Mouse (Mus musculus): ENCODE results near the gene Wnk2. TPM values are rescaled to one million over a fixed set of nuclear protein-coding genes. Genes with fewer than 3 reads are reported as not detected.

The Wnk2 gene
- polyA plus RNA-seq, 1 experiment: not detected

GRCm38 (mm10) chr13:49013206-49013794 lies 134.5 kb downstream of the Wnk2 start:
- Histone ChIP-seq H3K79me2 (ENCODE audit: control insufficient read depth, insufficient read depth) (no peaks in the 10 kb centered on the region), H3K4me2 (ENCODE audit: low read depth) (no peak overlapping the region), H3K27me3 (ENCODE audit: control insufficient read depth, insufficient read depth, insufficient read length) (peaks cover 7% of the 10 kb centered on the region), H3ac (ENCODE audit: control insufficient read depth, insufficient read length) (no peak overlapping the region), H3K36me3 (ENCODE audit: control insufficient read depth, insufficient read depth) (no peaks in the 10 kb centered on the region), H3K4me3 (no peak overlapping the region)
- TF ChIP-seq E2F4 (IDR thresholded peaks at IDR 0.05; ENCODE audit: insufficient read depth): no peak
- TF ChIP-seq MYOD1 (IDR thresholded peaks at IDR 0.05; ENCODE audit: control insufficient read depth in 1 of 3, insufficient read length in 2 of 3, low read depth in 2 of 3): peak in 1 of 3 experiments; percentile 20
- TF ChIP-seq USF1 (IDR thresholded peaks at IDR 0.05; ENCODE audit: low read depth): no peak

DNA sequence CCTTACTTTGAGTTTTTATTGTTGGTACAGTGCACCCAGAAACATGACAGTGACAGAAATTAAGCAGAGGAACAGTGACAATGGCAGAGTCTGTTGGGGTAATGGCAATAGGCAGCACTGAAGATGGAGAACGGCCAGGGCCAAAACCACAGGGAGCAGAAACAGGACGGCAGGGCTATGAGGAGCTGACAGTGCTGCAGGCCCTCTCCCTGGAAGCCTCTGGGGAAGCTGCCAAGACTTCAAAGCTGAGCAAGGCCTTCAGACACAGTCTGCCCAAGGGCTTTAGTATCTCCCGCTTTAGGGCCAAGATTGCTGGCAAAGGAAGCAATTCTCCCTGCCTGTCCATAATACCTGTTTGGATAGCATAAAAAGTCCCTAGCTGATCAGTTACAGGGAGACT lies 146.1 kb downstream of the Wnk2 start:
- Histone ChIP-seq H3K4me3 (no peak overlapping the region), H3K27me3 (ENCODE audit: control insufficient read depth, insufficient read depth, insufficient read length) (peaks cover 6% of the 10 kb centered on the region), H3K4me2 (ENCODE audit: low read depth) (no peak overlapping the region), H3ac (ENCODE audit: control insufficient read depth, insufficient read length) (no peak overlapping the region), H3K79me2 (ENCODE audit: control insufficient read depth, insufficient read depth) (no peaks in the 10 kb centered on the region), H3K36me3 (ENCODE audit: control insufficient read depth, insufficient read depth) (no peaks in the 10 kb centered on the region)
- TF ChIP-seq E2F4 (IDR thresholded peaks at IDR 0.05; ENCODE audit: insufficient read depth): no peak
- TF ChIP-seq MAX (IDR thresholded peaks at IDR 0.05; ENCODE audit: low read depth): no peak
- no peak for TF ChIP-seq POLR2AphosphoS2 (IDR thresholded peaks at IDR 0.05; ENCODE audit: insufficient read length, low read depth)
- TF ChIP-seq MYOD1 (IDR thresholded peaks at IDR 0.05; ENCODE audit: control insufficient read depth in 1 of 3, insufficient read length in 2 of 3, low read depth in 2 of 3): no peak
- TF ChIP-seq REST (IDR thresholded peaks at IDR 0.05; ENCODE audit: insufficient read depth, insufficient read length): no peak
- TF ChIP-seq TCF3 (IDR thresholded peaks at IDR 0.05; ENCODE audit: insufficient read length, low read depth): no peak
- TF ChIP-seq CEBPB (IDR thresholded peaks at IDR 0.05; ENCODE audit: insufficient read depth, poor library complexity, severe bottlenecking): no peak
- TF ChIP-seq MYOG (IDR thresholded peaks at IDR 0.05; ENCODE audit: control insufficient read depth in 1 of 3, insufficient read depth in 1 of 3, insufficient read length in 2 of 3, low read depth in 2 of 3): no peak
- no peak for TF ChIP-seq USF1 (IDR thresholded peaks at IDR 0.05; ENCODE audit: low read depth)

DNA sequence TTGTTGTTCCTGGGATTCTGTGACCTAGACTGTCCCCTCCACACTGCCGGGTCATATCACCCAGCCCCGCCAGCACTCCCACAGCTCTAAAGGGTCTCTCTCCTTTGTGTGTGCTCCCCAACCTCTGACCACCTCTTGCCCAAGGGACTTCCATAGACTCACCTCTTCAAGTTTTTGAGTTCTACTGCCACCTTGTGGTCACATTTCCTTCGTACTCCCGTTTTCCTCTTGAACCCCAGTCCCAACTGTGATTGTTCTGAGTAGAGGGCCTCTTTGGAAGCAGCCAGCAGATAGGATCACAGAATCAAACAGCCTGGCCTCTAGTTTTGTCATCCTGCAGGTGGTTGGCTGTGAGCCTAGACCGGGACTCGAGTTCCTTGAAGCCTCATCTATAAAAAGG lies 149.2 kb downstream of the Wnk2 start:
- TF ChIP-seq POLR2A (IDR thresholded peaks at IDR 0.05; ENCODE audit: insufficient read length, low read depth) (no peak), TCF3 (IDR thresholded peaks at IDR 0.05; ENCODE audit: insufficient read length, low read depth) (no peak), MYOD1 (IDR thresholded peaks at IDR 0.05; ENCODE audit: control insufficient read depth in 1 of 3, insufficient read length in 2 of 3, low read depth in 2 of 3) (no peak)
- H3K36me3 ChIP-seq (ENCODE audit: control insufficient read depth, insufficient read depth): no peaks in the 10 kb centered on the region
- H3K79me2 ChIP-seq (ENCODE audit: control insufficient read depth, insufficient read depth): no peaks in the 10 kb centered on the region
- H3K4me2 ChIP-seq (ENCODE audit: low read depth): no peak overlapping the region
- H3K4me3 ChIP-seq: no peak overlapping the region
- H3K27me3 ChIP-seq (ENCODE audit: control insufficient read depth, insufficient read depth, insufficient read length): peaks cover 6% of the 10 kb centered on the region
- H3ac ChIP-seq (ENCODE audit: control insufficient read depth, insufficient read length): no peak overlapping the region

DNA sequence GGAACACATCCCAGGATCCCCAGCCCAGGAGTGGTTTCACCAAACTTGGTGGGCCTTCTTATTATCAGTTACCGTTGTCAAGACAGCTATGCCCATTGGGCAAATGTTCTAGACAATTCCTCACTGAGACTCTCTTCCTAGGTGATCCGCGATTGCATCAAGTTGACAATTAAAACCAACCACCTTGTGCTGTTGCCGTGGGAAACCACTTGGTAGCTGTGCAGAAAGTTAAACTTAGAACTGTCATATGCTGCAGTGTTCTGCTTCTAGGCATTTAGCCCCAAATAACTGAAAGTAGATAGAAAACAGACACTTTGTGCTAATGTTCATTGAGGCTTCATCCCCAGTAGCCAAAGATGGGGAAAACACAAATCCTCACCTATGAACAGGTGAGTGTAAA lies 151.1 kb downstream of the Wnk2 start:
- no peaks in the 10 kb centered on the region for H3K27me3 ChIP-seq (ENCODE audit: control insufficient read depth, insufficient read depth, insufficient read length)
- no peak overlapping the region for H3K4me3 ChIP-seq
- H3K36me3 ChIP-seq (ENCODE audit: control insufficient read depth, insufficient read depth): no peaks in the 10 kb centered on the region
- TF ChIP-seq REST (IDR thresholded peaks at IDR 0.05; ENCODE audit: insufficient read depth, insufficient read length) (no peak), TCF12 (IDR thresholded peaks at IDR 0.05; ENCODE audit: insufficient read depth, poor library complexity, severe bottlenecking) (no peak), MAX (IDR thresholded peaks at IDR 0.05; ENCODE audit: low read depth) (no peak), MYOG (IDR thresholded peaks at IDR 0.05; ENCODE audit: control insufficient read depth in 1 of 3, insufficient read depth in 1 of 3, insufficient read length in 2 of 3, low read depth in 2 of 3) (no peak), CEBPB (IDR thresholded peaks at IDR 0.05; ENCODE audit: insufficient read depth, poor library complexity, severe bottlenecking) (no peak), TCF3 (IDR thresholded peaks at IDR 0.05; ENCODE audit: insufficient read length, low read depth) (no peak), POLR2AphosphoS2 (IDR thresholded peaks at IDR 0.05; ENCODE audit: insufficient read length, low read depth) (no peak), MYOD1 (IDR thresholded peaks at IDR 0.05; ENCODE audit: control insufficient read depth in 1 of 3, insufficient read length in 2 of 3, low read depth in 2 of 3) (no peak), SRF (IDR thresholded peaks at IDR 0.05; ENCODE audit: control insufficient read depth, insufficient read length, low read depth) (no peak), E2F4 (IDR thresholded peaks at IDR 0.05; ENCODE audit: insufficient read depth) (no peak), POLR2A (IDR thresholded peaks at IDR 0.05; ENCODE audit: insufficient read length, low read depth) (no peak), USF1 (IDR thresholded peaks at IDR 0.05; ENCODE audit: low read depth) (no peak)
- no peaks in the 10 kb centered on the region for H3K79me2 ChIP-seq (ENCODE audit: control insufficient read depth, insufficient read depth)
- no peak overlapping the region for H3K4me2 ChIP-seq (ENCODE audit: low read depth)
- no peak overlapping the region for H3ac ChIP-seq (ENCODE audit: control insufficient read depth, insufficient read length)

DNA sequence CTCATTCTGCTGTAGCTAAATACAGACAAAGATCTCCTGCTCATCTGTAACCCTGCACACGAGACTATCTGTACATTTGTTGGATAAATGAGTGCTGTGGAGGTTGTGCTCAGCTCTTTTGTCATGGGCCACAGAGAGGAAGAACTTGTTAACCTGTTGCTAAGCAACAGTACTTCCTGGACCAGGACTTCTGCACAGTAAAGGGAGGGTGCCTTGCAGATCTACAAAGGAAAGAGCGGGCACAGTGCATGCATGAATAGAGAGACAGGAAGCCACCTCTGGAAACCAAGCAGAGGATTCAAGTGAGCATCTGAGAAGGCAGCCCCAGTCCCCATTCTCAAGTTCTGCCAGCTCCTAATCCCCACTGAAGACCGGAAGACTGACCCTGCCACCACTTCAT lies 152.9 kb downstream of the Wnk2 start:
- TF ChIP-seq POLR2AphosphoS2 (IDR thresholded peaks at IDR 0.05; ENCODE audit: insufficient read length, low read depth) (no peak), SRF (IDR thresholded peaks at IDR 0.05; ENCODE audit: control insufficient read depth, insufficient read length, low read depth) (no peak), USF1 (IDR thresholded peaks at IDR 0.05; ENCODE audit: low read depth) (no peak), CEBPB (IDR thresholded peaks at IDR 0.05; ENCODE audit: insufficient read depth, poor library complexity, severe bottlenecking) (no peak), MYOD1 (IDR thresholded peaks at IDR 0.05; ENCODE audit: control insufficient read depth in 1 of 3, insufficient read length in 2 of 3, low read depth in 2 of 3) (no peak), TCF12 (IDR thresholded peaks at IDR 0.05; ENCODE audit: insufficient read depth, poor library complexity, severe bottlenecking) (no peak)

More for the DNA sequence above, 152.9 kb downstream of the Wnk2 start:
- no peaks in the 10 kb centered on the region for H3K36me3 ChIP-seq (ENCODE audit: control insufficient read depth, insufficient read depth)
- no peak overlapping the region for H3K4me2 ChIP-seq (ENCODE audit: low read depth)
- H3K79me2 ChIP-seq (ENCODE audit: control insufficient read depth, insufficient read depth): no peaks in the 10 kb centered on the region
- no peak overlapping the region for H3K4me3 ChIP-seq
- no peak overlapping the region for H3ac ChIP-seq (ENCODE audit: control insufficient read depth, insufficient read length)
- H3K27me3 ChIP-seq (ENCODE audit: control insufficient read depth, insufficient read depth, insufficient read length): no peaks in the 10 kb centered on the region
